Mouse (Mus musculus): ENCODE data around the gene Mrtfa. TPM values are rescaled to one million over a fixed set of nuclear protein-coding genes. Genes with fewer than 3 reads are reported as not detected.

The Mrtfa gene
- polyA plus RNA-seq, 1 experiment = 2.7 TPM

DNA sequence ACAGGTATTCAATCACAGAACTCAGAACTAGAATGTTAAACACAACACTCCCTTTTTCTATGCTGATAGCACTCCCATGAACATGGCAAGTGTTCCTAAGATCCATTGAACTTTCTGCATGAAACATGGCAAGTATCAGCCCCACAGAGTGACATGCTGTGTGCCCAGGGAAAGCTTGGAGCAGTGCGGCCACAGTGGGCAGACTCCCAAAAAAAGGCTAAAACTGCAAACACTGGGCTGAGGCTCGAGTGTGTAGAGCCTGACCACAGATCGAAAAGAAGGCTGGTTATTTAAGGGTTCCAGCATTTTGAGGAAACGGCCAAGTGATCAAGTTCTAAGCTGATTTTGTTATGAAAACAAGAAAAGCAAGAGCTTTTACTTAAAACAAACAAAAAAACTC, 72.3 kb downstream of the Mrtfa start:
- no peak overlapping the region for H3K4me3 ChIP-seq (ENCODE audit: insufficient read depth, low read depth, low read length)
- no peaks in the 10 kb centered on the region for H3K4me1 ChIP-seq (ENCODE audit: control insufficient read depth, insufficient read depth, insufficient read length, low read length)
- no peak overlapping the region for H3K27ac ChIP-seq (replicated peaks; ENCODE audit: low read depth, low read length)

DNA sequence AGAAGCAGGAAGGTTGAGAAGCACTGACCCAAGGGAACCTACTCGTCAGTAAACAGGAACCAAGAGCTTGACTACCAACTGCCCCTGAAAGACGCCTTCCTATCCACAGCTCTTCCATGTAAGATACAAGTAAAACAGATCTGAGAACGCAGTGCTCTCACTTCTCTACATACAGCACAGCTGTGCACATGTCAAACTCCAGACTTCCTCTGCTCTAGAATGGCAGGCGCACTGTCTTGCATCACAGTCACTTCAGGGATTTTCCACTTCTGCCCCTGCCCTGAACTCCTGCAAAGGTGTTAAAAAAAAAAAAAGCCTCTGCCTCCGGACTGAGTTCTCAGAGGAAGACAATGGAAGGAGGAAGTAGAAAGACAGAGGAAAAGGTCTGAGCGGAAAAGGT, 78.0 kb downstream of the Mrtfa start:
- H3K4me3 ChIP-seq (ENCODE audit: insufficient read depth, low read depth, low read length) = no peak overlapping the region
- 0 out of 2 replicates have a peak overlapping the region, but pooled peaks have one; percentile 8 for H3K27ac ChIP-seq (replicated peaks; ENCODE audit: low read depth, low read length)
- peaks cover 5% of the 10 kb centered on the region; the same call in 1 of the 2 replicates for H3K4me1 ChIP-seq (ENCODE audit: control insufficient read depth, insufficient read depth, insufficient read length, low read length)

DNA sequence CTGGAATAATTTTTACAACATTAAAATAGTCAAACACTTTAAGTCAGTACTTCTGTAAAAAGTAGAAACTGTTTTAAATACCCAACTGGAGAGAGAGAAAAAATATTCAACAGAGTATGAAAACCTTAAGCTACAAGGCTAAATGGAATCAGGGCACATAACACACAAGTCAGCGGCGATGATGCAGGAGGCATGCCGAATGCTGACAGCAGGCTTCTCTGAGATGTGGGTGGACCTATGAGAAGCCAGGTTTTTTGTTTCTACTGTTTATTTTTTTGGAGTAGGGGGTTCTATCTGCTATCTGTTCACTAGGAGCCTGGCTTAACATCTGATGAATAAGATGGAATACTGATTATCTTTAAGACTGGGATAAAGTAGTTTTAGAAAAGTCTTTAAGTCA, 80.2 kb downstream of the Mrtfa start:
- H3K4me1 ChIP-seq (ENCODE audit: control insufficient read depth, insufficient read depth, insufficient read length, low read length) = peaks cover 8% of the 10 kb centered on the region; the same call in 1 of the 2 replicates
- H3K4me3 ChIP-seq (ENCODE audit: insufficient read depth, low read depth, low read length) = no peak overlapping the region
- no peak overlapping the region for H3K27ac ChIP-seq (replicated peaks; ENCODE audit: low read depth, low read length)

DNA sequence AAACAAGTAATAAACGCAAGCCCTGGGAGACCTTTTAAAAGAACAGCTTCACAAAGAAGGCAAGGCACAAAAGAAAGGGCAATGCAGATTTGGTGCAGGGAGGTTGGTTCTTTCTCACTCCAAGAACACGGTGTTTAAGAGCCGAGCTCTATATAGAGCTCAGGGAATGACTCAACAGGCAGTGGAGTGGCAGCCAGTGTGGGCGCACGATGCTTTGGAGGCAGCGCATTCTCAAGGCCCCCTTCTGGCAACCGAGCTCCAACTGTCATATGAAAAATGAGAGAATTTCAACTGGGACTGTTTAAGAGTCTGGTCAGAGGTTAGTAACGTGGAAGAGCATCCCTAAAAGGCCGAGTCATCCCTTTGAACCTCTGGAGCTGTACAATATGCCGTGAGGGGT, 84.6 kb downstream of the Mrtfa start:
- Histone ChIP-seq H3K4me3 (ENCODE audit: insufficient read depth, low read depth, low read length) (no peak overlapping the region), H3K4me1 (ENCODE audit: control insufficient read depth, insufficient read depth, insufficient read length, low read length) (0 out of 2 replicates have a peak, but pooled peaks cover 3% of the 10 kb centered on the region)

DNA sequence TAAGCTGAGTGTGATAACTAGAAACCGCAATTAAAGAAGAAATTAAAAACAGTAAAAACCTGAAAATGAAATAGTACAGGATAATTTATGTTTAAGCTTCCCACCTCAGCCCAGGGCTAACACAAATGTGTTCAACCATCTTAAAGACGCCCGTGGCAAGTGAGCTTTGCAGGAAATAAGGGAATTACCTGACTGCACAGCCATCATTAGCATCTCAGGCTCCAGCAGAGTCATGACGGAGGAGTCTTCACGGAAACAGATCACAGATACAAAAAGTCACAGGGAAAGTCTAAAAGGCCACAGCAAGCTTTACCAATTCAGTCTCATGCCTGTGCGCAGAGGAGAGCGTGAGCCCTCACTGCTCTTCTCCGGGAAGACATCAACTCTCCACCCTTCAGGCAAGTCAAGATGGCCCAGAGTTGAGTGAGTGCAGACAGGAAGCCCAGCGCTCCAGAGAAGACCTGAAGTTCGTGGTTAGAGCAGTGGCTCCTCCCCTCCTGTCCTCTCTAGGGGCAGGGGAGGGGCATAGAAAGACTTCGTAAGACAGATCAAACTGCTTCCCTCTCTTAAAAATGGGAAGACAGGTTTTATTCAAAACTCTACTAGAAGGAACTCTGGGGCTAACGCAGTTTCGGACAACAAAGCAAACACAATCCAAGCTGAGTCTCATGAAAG, 85.8 kb downstream of the Mrtfa start:
- Histone ChIP-seq H3K4me3 (ENCODE audit: insufficient read depth, low read depth, low read length) (peak overlapping the region; percentile 44), H3K27ac (replicated peaks; ENCODE audit: low read depth, low read length) (peak overlapping the region; percentile 45), H3K4me1 (ENCODE audit: control insufficient read depth, insufficient read depth, insufficient read length, low read length) (0 out of 2 replicates have a peak, but pooled peaks cover 3% of the 10 kb centered on the region)

More for the DNA sequence above, 84.6 kb downstream of the Mrtfa start:
- no peak overlapping the region for H3K27ac ChIP-seq (replicated peaks; ENCODE audit: low read depth, low read length)

DNA sequence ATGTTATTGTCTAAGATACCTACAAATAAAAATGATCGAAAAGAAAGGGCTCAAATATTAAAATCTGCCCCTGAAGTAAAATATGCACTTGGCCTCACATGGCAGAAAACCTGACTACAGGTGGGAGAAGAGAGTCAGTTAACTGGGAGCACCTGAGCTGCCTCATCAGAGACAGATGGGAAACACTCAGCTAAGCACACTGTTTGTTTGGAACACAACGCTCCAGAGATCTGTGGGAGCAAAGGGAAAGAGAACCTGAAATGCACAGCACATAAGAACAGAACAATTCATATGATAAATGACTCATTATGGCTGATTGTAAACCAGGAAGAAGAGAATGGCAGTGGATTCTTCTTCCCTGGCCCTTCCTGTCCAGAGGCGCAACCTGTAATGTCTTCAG, 87.1 kb downstream of the Mrtfa start:
- Histone ChIP-seq H3K27ac (replicated peaks; ENCODE audit: low read depth, low read length) (no peak overlapping the region), H3K4me3 (ENCODE audit: insufficient read depth, low read depth, low read length) (no peak overlapping the region), H3K4me1 (ENCODE audit: control insufficient read depth, insufficient read depth, insufficient read length, low read length) (0 out of 2 replicates have a peak, but pooled peaks cover 3% of the 10 kb centered on the region)

DNA sequence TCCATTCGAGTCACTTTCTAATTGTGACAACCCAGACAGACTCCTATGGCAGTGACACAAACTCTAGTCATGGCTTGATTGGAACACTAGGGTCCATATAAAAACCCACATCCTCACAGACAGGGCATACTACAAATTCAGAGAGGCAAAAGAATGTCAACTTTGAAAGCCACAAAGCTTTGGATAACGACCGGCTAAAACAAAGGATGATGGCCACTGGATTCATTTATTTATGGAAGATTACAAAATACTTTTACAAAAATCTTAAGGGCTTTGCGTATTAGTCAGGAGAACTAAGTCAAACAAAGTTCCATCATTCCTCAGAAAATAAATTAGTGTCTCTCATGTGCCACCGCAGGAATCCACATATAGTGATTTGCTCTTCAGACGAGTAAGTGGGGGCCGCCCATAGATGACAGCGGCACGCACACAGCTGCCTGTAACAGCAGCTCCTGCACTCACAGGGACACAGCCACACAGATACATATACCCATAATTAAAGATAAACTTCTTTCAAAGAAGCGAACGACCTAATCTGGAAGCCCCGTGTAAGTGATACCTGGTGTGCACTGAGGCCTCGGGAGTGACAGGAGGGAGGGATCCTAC, 88.2 kb downstream of the Mrtfa start:
- no peak overlapping the region for H3K4me3 ChIP-seq (ENCODE audit: insufficient read depth, low read depth, low read length)
- H3K4me1 ChIP-seq (ENCODE audit: control insufficient read depth, insufficient read depth, insufficient read length, low read length) = 0 out of 2 replicates have a peak, but pooled peaks cover 3% of the 10 kb centered on the region
- no peak overlapping the region for H3K27ac ChIP-seq (replicated peaks; ENCODE audit: low read depth, low read length)

DNA sequence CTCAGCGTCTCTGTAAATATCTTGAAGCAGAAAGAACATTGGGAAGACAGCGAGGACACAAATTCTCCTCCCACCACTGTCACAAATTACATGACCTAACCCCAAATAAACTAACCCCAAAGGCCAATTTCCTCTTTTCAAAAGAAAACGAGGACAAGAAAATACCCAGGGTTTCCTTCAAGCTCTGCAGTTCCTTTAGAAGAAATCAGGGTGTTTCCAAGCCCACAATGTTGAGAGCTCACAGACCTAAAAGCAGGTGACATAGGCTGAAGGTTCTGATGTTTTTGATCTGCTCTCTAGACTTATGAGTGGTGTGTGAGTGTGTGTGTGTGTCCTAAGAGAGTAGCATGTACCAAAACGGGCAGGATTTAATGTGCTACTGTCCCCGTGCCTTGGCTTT, 89.2 kb downstream of the Mrtfa start:
- Histone ChIP-seq H3K27ac (replicated peaks; ENCODE audit: low read depth, low read length) (peak overlapping the region; percentile 39), H3K4me3 (ENCODE audit: insufficient read depth, low read depth, low read length) (no peak overlapping the region), H3K4me1 (ENCODE audit: control insufficient read depth, insufficient read depth, insufficient read length, low read length) (0 out of 2 replicates have a peak, but pooled peaks cover 2% of the 10 kb centered on the region)

DNA sequence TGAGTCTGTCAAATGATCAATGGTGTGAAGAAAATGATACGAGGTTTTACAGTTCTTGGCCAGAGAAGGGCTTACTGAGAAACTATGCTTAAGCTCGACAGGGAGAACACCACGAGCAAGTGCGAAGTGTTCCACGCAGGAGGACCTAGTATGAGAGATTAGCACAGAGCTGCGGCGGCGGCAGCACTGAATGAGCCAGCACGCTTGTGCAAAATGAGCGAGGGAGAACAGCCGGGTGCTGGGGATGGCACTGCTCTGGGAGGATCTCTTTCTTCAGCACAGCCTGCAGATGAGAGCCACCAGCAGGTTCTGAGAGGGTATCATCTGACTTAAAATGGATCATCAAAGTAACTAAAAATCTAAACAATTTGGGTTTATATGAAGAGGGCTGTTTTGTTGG, 91.3 kb downstream of the Mrtfa start:
- Histone ChIP-seq H3K4me3 (ENCODE audit: insufficient read depth, low read depth, low read length) (no peak overlapping the region), H3K27ac (replicated peaks; ENCODE audit: low read depth, low read length) (no peak overlapping the region), H3K4me1 (ENCODE audit: control insufficient read depth, insufficient read depth, insufficient read length, low read length) (0 out of 2 replicates have a peak, but pooled peaks cover 2% of the 10 kb centered on the region)

DNA sequence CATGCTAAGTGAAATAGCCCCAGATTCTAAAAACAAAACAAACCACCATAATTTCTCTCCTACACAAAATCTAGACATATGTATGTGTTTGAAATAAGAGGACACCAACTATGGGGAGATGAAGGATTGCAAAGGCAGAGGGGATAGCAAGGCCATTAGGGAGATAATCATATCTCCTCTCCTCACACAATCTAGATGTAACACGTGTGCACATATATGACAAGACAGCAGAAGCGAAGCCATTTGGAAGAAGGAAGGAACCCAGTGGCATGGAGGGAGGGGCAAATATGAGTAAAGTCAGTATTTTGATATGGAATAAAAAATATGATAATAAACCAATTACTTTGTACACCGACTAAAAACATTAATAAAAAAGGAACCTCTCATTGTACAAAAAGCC, 91.9 kb downstream of the Mrtfa start:
- H3K4me1 ChIP-seq (ENCODE audit: control insufficient read depth, insufficient read depth, insufficient read length, low read length) = 0 out of 2 replicates have a peak, but pooled peaks cover 2% of the 10 kb centered on the region
- no peak overlapping the region for H3K27ac ChIP-seq (replicated peaks; ENCODE audit: low read depth, low read length)
- H3K4me3 ChIP-seq (ENCODE audit: insufficient read depth, low read depth, low read length) = no peak overlapping the region

DNA sequence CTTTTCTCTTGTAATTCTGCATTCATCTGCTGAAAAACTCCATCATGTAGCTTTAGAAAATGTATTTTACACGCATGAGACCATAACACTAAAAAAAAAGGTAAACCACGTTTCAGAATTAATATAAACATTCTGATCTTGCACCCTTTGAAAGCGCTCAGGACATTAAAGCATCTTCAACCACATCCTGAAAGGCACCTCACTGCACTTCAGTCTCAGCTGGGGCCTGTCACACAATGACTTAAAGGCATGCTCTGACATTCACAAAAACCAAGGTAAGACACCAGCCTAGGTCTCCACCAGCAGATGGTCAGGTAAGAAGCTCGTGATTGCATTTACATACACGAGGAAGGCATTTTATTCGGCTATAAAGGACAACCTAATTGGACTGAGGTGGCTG, 92.7 kb downstream of the Mrtfa start:
- Histone ChIP-seq H3K4me1 (ENCODE audit: control insufficient read depth, insufficient read depth, insufficient read length, low read length) (0 out of 2 replicates have a peak, but pooled peaks cover 2% of the 10 kb centered on the region), H3K27ac (replicated peaks; ENCODE audit: low read depth, low read length) (no peak overlapping the region), H3K4me3 (ENCODE audit: insufficient read depth, low read depth, low read length) (no peak overlapping the region)

DNA sequence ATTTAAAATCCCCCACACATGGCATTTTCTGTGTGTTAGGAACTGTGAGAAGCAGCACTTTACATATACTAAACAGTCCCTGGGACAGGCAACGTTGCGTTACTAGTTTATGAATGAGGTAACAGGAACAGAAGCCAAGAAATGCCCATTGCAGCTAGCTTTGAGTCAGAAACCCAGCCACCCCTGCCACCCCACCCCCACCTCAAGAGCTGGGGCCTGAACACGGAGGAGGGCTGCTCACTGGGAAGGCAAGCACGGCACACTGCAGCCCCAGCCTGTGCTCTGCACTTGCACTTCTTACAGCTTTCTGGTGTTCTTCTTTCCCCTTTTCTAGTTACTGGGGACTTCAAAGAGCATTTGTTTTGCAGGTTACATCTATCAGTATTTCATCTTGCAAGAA, 93.1 kb downstream of the Mrtfa start:
- no peak overlapping the region for H3K27ac ChIP-seq (replicated peaks; ENCODE audit: low read depth, low read length)

DNA sequence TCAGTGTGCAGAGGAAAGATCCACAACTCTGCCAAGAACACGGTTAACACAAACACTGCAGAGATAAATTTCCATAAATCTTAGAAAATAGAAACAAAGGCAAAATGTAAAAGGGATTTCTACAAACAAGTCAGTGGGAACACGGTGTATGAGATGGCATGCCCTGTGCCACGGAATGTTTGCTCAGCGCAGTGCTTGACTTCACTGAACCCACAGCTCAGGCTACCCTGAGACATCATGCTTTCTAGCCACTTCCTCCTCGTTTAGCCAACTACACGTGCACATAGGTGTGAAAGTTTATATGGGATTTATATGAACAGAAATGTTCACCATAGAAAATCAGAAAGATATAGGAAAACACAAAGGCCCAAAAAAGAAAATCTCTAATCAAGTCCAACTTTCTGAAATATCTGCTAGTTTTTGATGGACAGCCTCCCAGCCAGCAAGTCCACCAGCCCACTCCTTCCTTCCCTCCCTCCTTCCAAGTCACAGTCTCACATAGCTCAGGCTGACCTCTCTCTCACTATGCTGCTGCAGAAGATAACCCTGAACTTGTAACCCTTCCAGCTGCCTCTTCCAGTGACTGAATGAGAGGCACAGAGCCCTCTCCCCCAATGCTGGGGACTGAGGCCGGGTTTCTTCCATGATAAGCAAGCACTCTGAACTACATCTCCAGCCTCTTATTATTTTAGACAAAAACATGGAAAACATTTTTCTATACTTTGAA, 94.1 kb downstream of the Mrtfa start:
- no peak overlapping the region for H3K4me3 ChIP-seq (ENCODE audit: insufficient read depth, low read depth, low read length)
- H3K4me1 ChIP-seq (ENCODE audit: control insufficient read depth, insufficient read depth, insufficient read length, low read length) = 0 out of 2 replicates have a peak, but pooled peaks cover 2% of the 10 kb centered on the region
- H3K27ac ChIP-seq (replicated peaks; ENCODE audit: low read depth, low read length) = no peak overlapping the region

More for the DNA sequence above, 93.1 kb downstream of the Mrtfa start:
- 0 out of 2 replicates have a peak, but pooled peaks cover 2% of the 10 kb centered on the region for H3K4me1 ChIP-seq (ENCODE audit: control insufficient read depth, insufficient read depth, insufficient read length, low read length)
- no peak overlapping the region for H3K4me3 ChIP-seq (ENCODE audit: insufficient read depth, low read depth, low read length)

DNA sequence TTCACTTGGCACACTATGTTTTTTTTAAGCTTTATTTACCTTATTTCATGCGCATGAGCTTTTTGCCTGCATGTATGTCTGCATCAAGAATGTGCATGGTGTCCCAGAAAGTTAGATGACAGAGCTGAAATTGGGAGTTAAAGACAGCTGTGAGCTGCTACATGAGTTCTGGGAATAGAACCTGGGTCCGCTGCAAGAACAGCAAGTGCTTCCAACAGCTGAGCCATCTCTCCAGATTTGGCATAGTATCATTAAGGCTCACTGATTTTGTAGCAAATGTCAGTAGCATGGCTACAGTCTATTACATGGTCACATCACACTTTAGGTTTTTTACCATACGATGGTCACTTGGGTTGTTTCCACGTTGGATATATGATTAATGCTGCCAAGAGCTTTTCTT, 97.5 kb downstream of the Mrtfa start:
- no peak overlapping the region for H3K4me3 ChIP-seq (ENCODE audit: insufficient read depth, low read depth, low read length)

DNA sequence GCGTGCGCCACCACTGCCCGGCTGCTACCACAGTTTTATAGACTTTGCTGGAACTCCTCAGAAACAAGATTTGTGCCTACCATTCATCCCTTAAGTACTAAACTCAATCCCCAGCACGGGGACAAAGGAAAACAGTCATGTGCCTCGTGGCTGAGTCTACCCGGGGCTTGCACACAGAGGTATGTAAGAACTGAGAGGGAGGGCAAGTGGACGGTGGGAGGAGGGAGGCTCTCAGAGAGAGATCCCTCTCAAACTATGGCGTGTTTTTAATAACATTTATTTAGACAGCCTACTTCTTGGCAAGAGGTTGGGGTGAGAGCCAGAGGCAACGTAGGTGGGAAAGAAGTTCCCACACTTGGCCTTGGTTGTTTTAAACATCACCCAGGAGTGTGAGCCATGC, 98.8 kb downstream of the Mrtfa start:
- Histone ChIP-seq H3K4me3 (ENCODE audit: insufficient read depth, low read depth, low read length) (no peak overlapping the region), H3K4me1 (ENCODE audit: control insufficient read depth, insufficient read depth, insufficient read length, low read length) (peaks cover 3% of the 10 kb centered on the region), H3K27ac (replicated peaks; ENCODE audit: low read depth, low read length) (no peak overlapping the region)

More for the DNA sequence above, 97.5 kb downstream of the Mrtfa start:
- 0 out of 2 replicates have a peak, but pooled peaks cover 2% of the 10 kb centered on the region for H3K4me1 ChIP-seq (ENCODE audit: control insufficient read depth, insufficient read depth, insufficient read length, low read length)
- H3K27ac ChIP-seq (replicated peaks; ENCODE audit: low read depth, low read length) = no peak overlapping the region

Data from brown adipose tissue, adult 24 weeks (tissue).